Mouse (Mus musculus): Measurements from ENCODE around the gene Rnf146. TPM values are rescaled to one million over a fixed set of nuclear protein-coding genes. Genes with fewer than 3 reads are reported as not detected.

Gene Rnf146
- polyA plus RNA-seq, 1 experiment from 2014 or later: 66.4 TPM

DNA sequence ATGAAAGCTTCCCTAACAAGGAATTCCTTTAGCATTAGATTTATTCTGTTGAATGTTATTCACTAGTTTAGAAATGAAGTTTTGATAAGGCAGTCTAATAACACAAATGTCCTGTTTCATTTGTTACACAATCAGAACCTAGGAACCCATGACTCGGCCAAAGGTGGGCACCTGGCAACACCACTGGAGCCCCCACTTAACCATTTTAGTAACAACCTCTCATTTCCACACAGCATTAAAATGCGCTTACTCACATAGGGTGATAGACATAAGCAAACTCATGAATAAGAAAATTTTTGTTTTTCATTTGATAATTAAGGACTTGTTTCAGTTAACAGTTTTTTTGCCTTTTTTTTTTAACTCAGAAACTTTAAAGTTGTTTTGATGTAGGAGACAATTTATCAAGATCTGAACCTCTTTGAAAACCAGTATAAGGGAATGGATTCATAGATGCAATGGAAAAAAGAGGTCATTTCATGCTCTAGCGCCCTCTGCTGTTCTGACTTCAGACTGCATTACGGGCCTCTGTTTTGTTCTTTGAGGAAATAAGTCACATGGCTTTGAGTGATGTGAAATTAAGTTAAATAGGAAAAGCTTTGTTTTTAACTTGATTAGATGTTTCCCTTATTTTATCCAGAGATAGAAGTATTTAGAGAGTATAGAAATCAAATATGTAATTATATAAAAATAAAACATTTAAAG, 23.7 kb downstream of the Rnf146 start:
- no peak overlapping the region for H3K4me3 ChIP-seq
- no peak overlapping the region for H3K27ac ChIP-seq (replicated peaks)
- no peaks in the 10 kb centered on the region for H3K27me3 ChIP-seq
- H3K9ac ChIP-seq (replicated peaks): no peak overlapping the region
- WGBS: 51% methylated on average over 4 of the region's 4 CpGs
- H3K36me3 ChIP-seq: 0 out of 2 replicates have a peak, but pooled peaks cover 2% of the 10 kb centered on the region
- no peak overlapping the region for H3K4me2 ChIP-seq (replicated peaks)
- H3K9me3 ChIP-seq: no peaks in the 10 kb centered on the region
- H3K4me1 ChIP-seq: no peaks in the 10 kb centered on the region
- ATAC-seq (ENCODE audit: low FRiP score, low read depth): 0 out of 2 replicates have a peak, but pooled peaks have one; percentile 55

DNA sequence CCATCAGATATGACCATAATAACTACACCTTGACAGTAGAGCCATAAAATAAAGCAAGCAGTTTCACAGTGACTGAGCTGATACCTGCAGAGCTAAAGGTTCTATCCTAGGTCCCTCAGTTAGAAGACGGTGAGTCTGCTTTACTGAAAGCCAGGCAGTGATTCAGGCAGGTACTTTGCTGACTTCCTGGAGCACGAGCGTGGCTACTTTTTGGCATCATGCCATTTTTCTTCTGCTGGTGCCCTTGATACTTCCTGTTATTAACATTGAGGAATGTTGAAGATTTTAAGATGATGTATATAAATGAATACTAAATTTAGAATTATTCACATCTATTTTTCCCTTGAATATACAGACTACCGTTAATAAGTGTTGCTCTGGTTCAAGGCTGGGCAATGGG, 28.4 kb downstream of the Rnf146 start:
- no peaks in the 10 kb centered on the region for H3K4me1 ChIP-seq
- ATAC-seq (ENCODE audit: low FRiP score, low read depth): no peak
- H3K36me3 ChIP-seq: 0 out of 2 replicates have a peak, but pooled peaks cover 2% of the 10 kb centered on the region
- 94% methylated on average over 4 of the region's 4 CpGs for WGBS
- no peak overlapping the region for H3K4me3 ChIP-seq
- H3K27me3 ChIP-seq: no peaks in the 10 kb centered on the region
- no peak overlapping the region for H3K4me2 ChIP-seq (replicated peaks)
- H3K9me3 ChIP-seq: no peaks in the 10 kb centered on the region
- no peak overlapping the region for H3K9ac ChIP-seq (replicated peaks)
- no peak overlapping the region for H3K27ac ChIP-seq (replicated peaks)

DNA sequence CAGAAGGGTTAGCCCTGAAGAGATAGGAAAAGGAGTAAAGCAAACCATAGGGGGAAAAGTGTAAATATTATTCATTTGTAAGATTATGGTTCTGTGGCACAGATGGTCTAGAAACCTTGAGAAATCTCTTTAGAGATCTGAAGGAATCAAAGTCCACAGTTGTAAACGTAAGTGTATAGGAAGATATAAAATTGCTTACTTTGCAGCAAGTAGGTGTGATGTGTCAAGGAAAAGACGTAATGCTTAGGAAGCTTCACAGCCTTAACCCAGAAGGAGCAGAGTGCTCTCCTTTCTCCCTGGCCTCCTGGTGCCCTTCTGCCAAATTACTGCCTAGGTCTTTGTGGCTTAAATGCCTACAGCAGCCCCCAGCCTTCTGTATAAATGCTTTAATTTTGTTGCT, 37.4 kb downstream of the Rnf146 start:
- Histone ChIP-seq H3K4me2 (replicated peaks) (no peak overlapping the region), H3K4me3 (no peak overlapping the region), H3K4me1 (no peaks in the 10 kb centered on the region), H3K9me3 (no peaks in the 10 kb centered on the region), H3K27me3 (no peaks in the 10 kb centered on the region), H3K9ac (replicated peaks) (no peak overlapping the region), H3K27ac (replicated peaks) (no peak overlapping the region), H3K36me3 (no peaks in the 10 kb centered on the region)
- ATAC-seq (ENCODE audit: low FRiP score, low read depth): no peak
- WGBS: 84% methylated on average over 2 of the region's 2 CpGs

DNA sequence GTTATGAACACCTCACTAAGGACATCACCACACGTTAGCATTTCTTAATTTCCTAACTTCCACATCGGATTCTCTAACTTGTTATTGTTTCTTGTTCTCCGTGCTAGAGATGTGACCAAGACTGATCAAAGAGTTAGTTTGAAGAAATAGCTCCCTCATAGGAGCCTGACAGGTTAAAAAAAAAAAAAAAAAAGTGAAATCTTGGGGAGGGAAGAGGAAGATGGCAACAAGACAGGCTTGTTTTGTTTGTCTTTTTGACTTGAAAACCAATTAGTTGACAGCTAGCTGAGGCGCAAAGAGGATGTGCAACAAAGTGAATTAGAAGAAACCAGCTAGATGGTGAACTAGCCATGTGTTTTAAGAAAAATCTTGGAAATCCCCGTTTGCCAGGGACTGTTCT, 48.3 kb downstream of the Rnf146 start:
- no peak overlapping the region for H3K27ac ChIP-seq (replicated peaks)
- peak overlapping the region; percentile 68; the same call in 1 of the 2 replicates for H3K9ac ChIP-seq (replicated peaks)
- H3K27me3 ChIP-seq: no peaks in the 10 kb centered on the region
- whole genome bisulfite sequencing: 38% methylated on average over 5 of the region's 5 CpGs
- H3K9me3 ChIP-seq: no peaks in the 10 kb centered on the region
- H3K4me1 ChIP-seq: peaks cover 10% of the 10 kb centered on the region
- peak overlapping the region; percentile 67 for H3K4me2 ChIP-seq (replicated peaks)
- no peaks in the 10 kb centered on the region for H3K36me3 ChIP-seq
- ATAC-seq (ENCODE audit: low FRiP score, low read depth): no peak
- peak overlapping the region; percentile 72 for H3K4me3 ChIP-seq

DNA sequence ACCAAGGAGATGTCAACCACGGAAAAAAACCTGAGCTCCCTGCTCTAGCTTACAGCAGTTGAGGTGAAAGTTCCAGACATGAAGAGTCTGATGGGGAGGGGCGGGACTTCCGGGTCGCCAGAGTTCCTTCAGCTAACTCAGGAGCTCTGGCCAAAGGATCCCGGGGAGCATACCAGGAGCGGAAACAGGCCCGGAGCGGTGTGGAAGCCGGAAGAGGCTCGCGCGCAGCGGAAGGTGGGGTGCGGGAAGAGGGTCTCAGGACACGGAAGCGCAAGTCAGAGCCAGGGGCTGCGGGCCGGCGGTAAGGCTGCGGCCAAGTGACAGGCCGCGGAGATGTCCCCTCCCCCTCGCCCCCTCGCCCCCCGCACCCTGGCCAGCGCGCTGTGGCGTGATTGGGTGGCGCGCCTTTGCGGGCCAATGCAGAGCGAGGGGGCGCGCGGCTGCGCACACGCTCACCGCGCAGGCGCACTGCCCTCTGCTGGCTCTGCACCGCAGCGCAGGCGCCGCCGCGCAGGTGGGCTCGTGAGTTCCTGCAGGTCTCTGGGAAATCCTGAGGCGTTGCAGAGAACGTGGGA, 49.1 kb downstream of the Rnf146 start, which contains the start of gene Echdc1:
Gene Echdc1, plus strand, starts transcription at position 103 of the 575 bp plus-strand sequence.
- peak; percentile 99 for ATAC-seq (ENCODE audit: low FRiP score, low read depth)
- Histone ChIP-seq H3K4me2 (replicated peaks) (peak within 1 kb of the TSS; percentile 67), H3K4me1 (peaks cover 10% of the 10 kb centered on the region), H3K9ac (replicated peaks) (peak within 1 kb of the TSS; percentile 68), H3K27me3 (no peaks in the 10 kb centered on the region), H3K9me3 (no peaks in the 10 kb centered on the region), H3K27ac (replicated peaks) (peak within 1 kb of the TSS; percentile 87), H3K4me3 (peak within 1 kb of the TSS; percentile 72), H3K36me3 (no peaks in the 10 kb centered on the region)
- under 1% methylated on average over 43 of the region's 49 CpGs for WGBS

DNA sequence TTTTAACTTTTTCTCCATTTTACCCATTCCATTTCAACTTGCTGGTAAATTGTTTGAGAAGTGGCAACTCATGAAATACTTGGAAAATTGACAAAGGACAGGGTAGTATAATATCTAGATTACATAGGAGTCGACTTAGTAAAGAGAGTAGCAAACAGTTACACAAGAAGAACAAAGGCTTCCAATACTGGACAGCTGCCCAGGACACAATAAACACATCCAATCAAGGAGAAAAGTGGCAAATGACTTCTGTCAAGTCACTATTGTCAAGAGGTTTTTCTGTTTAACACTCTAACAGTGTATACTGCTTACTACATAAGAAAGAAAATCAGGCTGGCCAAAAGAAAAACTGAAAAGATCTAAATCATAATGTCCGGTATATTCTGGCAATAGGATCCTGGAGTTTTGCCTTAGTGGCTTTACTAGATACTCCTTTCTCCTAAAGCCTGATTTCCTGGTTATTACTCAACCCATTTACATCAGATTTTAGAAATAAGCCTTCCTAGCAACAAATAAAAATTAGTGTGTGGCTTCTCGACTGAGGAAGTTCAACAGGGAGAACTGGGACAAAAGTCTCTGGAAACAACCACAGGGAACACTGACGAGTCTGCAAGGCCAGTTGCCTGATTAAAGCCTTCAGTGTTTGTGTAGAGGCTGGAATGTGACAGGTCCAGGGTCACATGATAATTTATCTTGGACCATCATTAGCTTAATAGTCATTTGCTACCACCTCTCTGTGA, 50.6 kb downstream of the Rnf146 start:
- Histone ChIP-seq H3K27me3 (no peaks in the 10 kb centered on the region), H3K4me1 (peaks cover 10% of the 10 kb centered on the region), H3K27ac (replicated peaks) (no peak overlapping the region), H3K4me2 (replicated peaks) (peak overlapping the region; percentile 67; the same call in 1 of the 2 replicates), H3K9me3 (no peaks in the 10 kb centered on the region), H3K9ac (replicated peaks) (no peak overlapping the region), H3K4me3 (no peak overlapping the region), H3K36me3 (no peaks in the 10 kb centered on the region)
- WGBS: 76% methylated on average over 4 of the region's 4 CpGs
- no peak for ATAC-seq (ENCODE audit: low FRiP score, low read depth)

DNA sequence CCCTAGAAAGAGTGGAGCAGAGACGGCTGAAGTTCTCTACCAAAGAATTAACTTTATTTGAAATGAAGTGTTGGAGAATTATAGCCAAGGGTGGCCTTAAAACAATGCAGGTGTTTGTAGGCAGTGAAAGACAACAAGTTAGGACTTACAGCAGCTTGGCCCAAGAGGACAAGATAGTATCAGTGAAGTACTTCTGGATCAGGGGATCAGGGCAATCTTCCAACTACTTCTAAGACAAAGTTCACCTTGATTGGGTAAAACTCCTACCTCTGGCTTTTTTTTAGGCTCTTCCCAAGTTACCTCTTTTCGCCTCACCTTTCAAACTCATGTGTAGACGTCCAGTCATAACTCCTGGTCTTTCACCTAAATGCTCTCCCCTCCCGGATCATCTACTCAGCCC, 60.0 kb downstream of the Rnf146 start:
- Histone ChIP-seq H3K4me1 (no peaks in the 10 kb centered on the region), H3K4me2 (replicated peaks) (no peak overlapping the region), H3K36me3 (no peaks in the 10 kb centered on the region), H3K27me3 (no peaks in the 10 kb centered on the region), H3K9ac (replicated peaks) (no peak overlapping the region), H3K27ac (replicated peaks) (no peak overlapping the region), H3K4me3 (no peak overlapping the region), H3K9me3 (no peaks in the 10 kb centered on the region)
- ATAC-seq (ENCODE audit: low FRiP score, low read depth): no peak
- 94% methylated on average over 4 of the region's 4 CpGs for WGBS

Other genes starting within 250 kb of the Rnf146 start
- gene Soga3, start 218.6 kb downstream of the Rnf146 start, polyA plus RNA-seq (2016; fragmentation: Nextera tagmentation; extraction: Ambion mirVana): 72.7 and 86.7 TPM in 2 replicates
- gene Gm49353, start 163.5 kb downstream of the Rnf146 start, polyA plus RNA-seq (2016; fragmentation: Nextera tagmentation; extraction: Ambion mirVana): 5.2 and 7.4 TPM in 2 replicates
- gene 9330159F19Rik, start 150.8 kb downstream of the Rnf146 start, polyA plus RNA-seq (2016; fragmentation: Nextera tagmentation; extraction: Ambion mirVana): 12.6 and 14.7 TPM in 2 replicates
- gene Echdc1, start 49.3 kb downstream of the Rnf146 start, polyA plus RNA-seq (2016; fragmentation: Nextera tagmentation; extraction: Ambion mirVana): 25.1 and 25.4 TPM in 2 replicates
- gene Rspo3, start 173.4 kb upstream of the Rnf146 start, polyA plus RNA-seq (2016; fragmentation: Nextera tagmentation; extraction: Ambion mirVana): 7.0 and 27.4 TPM in 2 replicates

All from midbrain, embryonic 12.5 days (tissue).